Mouse (Mus musculus) kidney, adult 2 months (tissue): Measurements from ENCODE around the gene Ambra1. TPM values are rescaled to one million over a fixed set of nuclear protein-coding genes. Genes with fewer than 3 reads are reported as not detected.

Experiments used
- DNase-seq: peaks from one replicate; pipeline ENCODE4 v3.0.0; 2021
- H3K27ac ChIP-seq: fragments of 200-500 bp; 2 replicates; pipeline ENCODE4 v1.5.1; 2012; ENCODE audit warnings: low read depth, low read length, control low read depth, inconsistent platforms; ENCODE audit not compliant: insufficient read depth
- H3K27me3 ChIP-seq: fragments of 200-500 bp; replicated peaks from 2 replicates; pipeline ENCODE4 v1.6.1; 2012; ENCODE audit warnings: mild to moderate bottlenecking, moderate library complexity, low read length, inconsistent platforms; ENCODE audit not compliant: control insufficient read depth, insufficient read depth
- H3K36me3 ChIP-seq: fragments of 200-500 bp; 2 replicates; pipeline ENCODE4 v1.6.1; 2012; ENCODE audit warnings: mild to moderate bottlenecking, moderate library complexity, low read length, inconsistent platforms; ENCODE audit not compliant: control insufficient read depth, insufficient read depth
- H3K4me1 ChIP-seq: fragments of 200-500 bp; 2 replicates; pipeline ENCODE4 v1.6.1; 2011; ENCODE audit warnings: low read length; ENCODE audit not compliant: control insufficient read depth, insufficient read depth
- H3K4me3 ChIP-seq: fragments of 200-500 bp; 2 replicates; pipeline ENCODE4 v1.5.1; 2011; ENCODE audit warnings: mild to moderate bottlenecking, low read depth, low read length, control low read depth; ENCODE audit not compliant: insufficient read depth
- CTCF ChIP-seq: fragments of 200-500 bp; conservative IDR thresholded peaks from 2 replicates; pipeline ENCODE4 v1.5.1; 2011; ENCODE audit warnings: low read depth, mild to moderate bottlenecking, control low read depth, low read length, moderate library complexity, mixed read lengths; ENCODE audit not compliant: insufficient read depth, insufficient read length
- POLR2A ChIP-seq: fragments of 200-500 bp; IDR thresholded peaks from one replicate; pipeline ENCODE4 v1.6.1; 2011; ENCODE audit warnings: low read depth, low read length, control low read depth
- WGBS: fragments of 180-500 bp; shearing (Covaris S2); methylation state at CpG from one replicate; pipeline ENCODE4 v1.1.7; 2018; 5-methylcytosine and 5-hydroxymethylcytosine counted together
- polyA plus RNA-seq: library from polyadenylated mRNA; depleted of rRNA; stranded (reverse); fragments of >200 nt; gene quantifications from 2 replicates; pipeline ENCODE4 v1.2.3, GENCODE M21; 2012

Ambra1 gene
- polyA plus RNA-seq, 1 experiment = 34.5 TPM

- no peak for TF ChIP-seq CTCF
- TF ChIP-seq POLR2A = no peak
- Histone ChIP-seq H3K27me3 (no peaks in the 10 kb centered on the region), H3K27ac (no peak overlapping the region), H3K4me1 (no peaks in the 10 kb centered on the region; the same call in 1 of the 2 replicates), H3K36me3 (no peaks in the 10 kb centered on the region), H3K4me3 (no peak overlapping the region)
- 94% methylated on average over 1 of the region's 1 CpGs for WGBS
- DNase-seq = no peak
Observed at GRCm38 (mm10) chr2:91739586-91739985, 9.7 kb downstream of the Ambra1 start.

GRCm38 (mm10) chr2:91744686-91745085, 14.8 kb downstream of the Ambra1 start:
- H3K36me3 ChIP-seq = no peaks in the 10 kb centered on the region; the same call in 1 of the 2 replicates
- H3K27ac ChIP-seq = no peak overlapping the region
- 91% methylated on average over 5 of the region's 5 CpGs for WGBS
- TF ChIP-seq POLR2A = no peak
- TF ChIP-seq CTCF = no peak
- DNase-seq = no peak
- no peaks in the 10 kb centered on the region for H3K27me3 ChIP-seq
- no peak overlapping the region for H3K4me3 ChIP-seq
- H3K4me1 ChIP-seq = peaks cover 5% of the 10 kb centered on the region

GRCm38 (mm10) chr2:91749811-91750261, 19.9 kb downstream of the Ambra1 start:
- TF ChIP-seq POLR2A (no peak), CTCF (no peak)
- Histone ChIP-seq H3K27ac (no peak overlapping the region), H3K27me3 (no peaks in the 10 kb centered on the region), H3K4me1 (peaks cover 19% of the 10 kb centered on the region), H3K4me3 (no peak overlapping the region), H3K36me3 (no peaks in the 10 kb centered on the region; the same call in 1 of the 2 replicates)
- peak; percentile 85 for DNase-seq
- 21% methylated on average over 2 of the region's 2 CpGs for WGBS

- H3K4me1 ChIP-seq = no peaks in the 10 kb centered on the region
- DNase-seq = no peak
- 82% methylated on average over 17 of the region's 17 CpGs for WGBS
- H3K4me3 ChIP-seq = no peak overlapping the region
- H3K27me3 ChIP-seq = no peaks in the 10 kb centered on the region
- TF ChIP-seq CTCF (no peak), POLR2A (no peak)
- H3K27ac ChIP-seq = no peak overlapping the region
- H3K36me3 ChIP-seq = peaks cover 8% of the 10 kb centered on the region; the same call in 1 of the 2 replicates
Observed at GRCm38 (mm10) chr2:91771921-91772705, 42.2 kb downstream of the Ambra1 start.

- Histone ChIP-seq H3K4me1 (no peaks in the 10 kb centered on the region), H3K36me3 (peaks cover 7% of the 10 kb centered on the region; the same call in 1 of the 2 replicates), H3K27ac (no peak overlapping the region), H3K4me3 (no peak overlapping the region), H3K27me3 (no peaks in the 10 kb centered on the region)
- TF ChIP-seq CTCF (no peak), POLR2A (no peak)
- no peak for DNase-seq
- 89% methylated on average over 7 of the region's 7 CpGs for WGBS
Observed at GRCm38 (mm10) chr2:91773309-91773708, 43.4 kb downstream of the Ambra1 start.

- DNase-seq = peak; percentile 40
- H3K27me3 ChIP-seq = no peaks in the 10 kb centered on the region
- no peak for TF ChIP-seq POLR2A
- peak; percentile 77 for TF ChIP-seq CTCF
- no peaks in the 10 kb centered on the region for H3K36me3 ChIP-seq
- H3K27ac ChIP-seq = no peak overlapping the region
- 66% methylated on average over 3 of the region's 3 CpGs for WGBS
- no peak overlapping the region for H3K4me3 ChIP-seq
- H3K4me1 ChIP-seq = no peaks in the 10 kb centered on the region
Observed at GRCm38 (mm10) chr2:91779166-91779565, 49.2 kb downstream of the Ambra1 start.

GRCm38 (mm10) chr2:91791621-91792020, 61.7 kb downstream of the Ambra1 start:
- Histone ChIP-seq H3K4me1 (no peaks in the 10 kb centered on the region; the same call in 1 of the 2 replicates), H3K27ac (no peak overlapping the region), H3K4me3 (no peak overlapping the region), H3K27me3 (no peaks in the 10 kb centered on the region), H3K36me3 (no peaks in the 10 kb centered on the region; the same call in 1 of the 2 replicates)
- 41% methylated on average over 2 of the region's 2 CpGs for WGBS
- no peak for TF ChIP-seq POLR2A
- TF ChIP-seq CTCF = no peak
- DNase-seq = no peak
